Mouse (Mus musculus) heart, adult 2 months (tissue): ENCODE results near the gene March11. TPM values are rescaled to one million over a fixed set of nuclear protein-coding genes. Genes with fewer than 3 reads are reported as not detected.
A peak's percentile ranks its signal among the peaks of the same experiment; 100 is the strongest.

Source experiments
- DNase-seq, 2 experiments: peaks; one replicate each; pipeline ENCODE4 v3.0.0; 2021
- H3K27ac ChIP-seq: fragments of 200-600 bp; 2 replicates; pipeline ENCODE4 v1.8.1; 2022
- H3K27me3 ChIP-seq: fragments of 200-500 bp; 2 replicates; pipeline ENCODE4 v1.6.1; 2012; ENCODE audit warnings: mild to moderate bottlenecking, low read length, inconsistent platforms, mixed read lengths; ENCODE audit not compliant: control insufficient read depth, insufficient read depth
- H3K36me3 ChIP-seq: fragments of 200-500 bp; 2 replicates; pipeline ENCODE4 v1.6.1; 2012; ENCODE audit warnings: low read length, inconsistent platforms; ENCODE audit not compliant: control insufficient read depth, insufficient read depth
- H3K4me1 ChIP-seq: fragments of 200-500 bp; 2 replicates; pipeline ENCODE4 v1.6.1; 2011; ENCODE audit warnings: low read length; ENCODE audit not compliant: control insufficient read depth, insufficient read depth
- H3K4me3 ChIP-seq: fragments of 200-600 bp; 2 replicates; pipeline ENCODE4 v1.8.1; 2022
- H3K79me2 ChIP-seq: fragments of 200-500 bp; replicated peaks from 2 replicates; pipeline ENCODE4 v1.6.1; 2012; ENCODE audit warnings: mild to moderate bottlenecking, inconsistent platforms, low read length, moderate library complexity, mixed read lengths; ENCODE audit not compliant: control insufficient read depth, insufficient read depth
- H3K9ac ChIP-seq: fragments of 200-500 bp; 2 replicates; pipeline ENCODE4 v1.6.1; 2012; ENCODE audit warnings: low read depth, mild to moderate bottlenecking, control low read depth, inconsistent platforms, low read length, mixed read lengths
- CTCF ChIP-seq: fragments of 200-600 bp; IDR thresholded peaks from 2 replicates; pipeline ENCODE4 v1.8.1; 2022; ENCODE audit warnings: antibody characterized with exemption, mild to moderate bottlenecking, moderate library complexity
- EP300 ChIP-seq: fragments of 200-500 bp; IDR thresholded peaks from 2 replicates; pipeline ENCODE4 v1.6.1; 2011; ENCODE audit warnings: low read depth, low read length, control low read depth; ENCODE audit not compliant: insufficient read depth
- POLR2A ChIP-seq: fragments of 200-500 bp; IDR thresholded peaks from 2 replicates; pipeline ENCODE4 v1.6.1; 2011; ENCODE audit warnings: mild to moderate bottlenecking, low read depth, low read length, control low read depth; ENCODE audit not compliant: insufficient read depth
- WGBS: fragments of 180-500 bp; shearing (Covaris S2); methylation state at CpG from one replicate; pipeline ENCODE4 v1.1.7; 2018; 5-methylcytosine and 5-hydroxymethylcytosine counted together
- intact Hi-C: fragments of 180-260 bp; cut with DNase I; formaldehyde crosslinking; loops from one replicate; pipeline ENCODE4 v1.15.1; 2025
- polyA plus RNA-seq: library from polyadenylated mRNA; depleted of rRNA; stranded (reverse); fragments of >200 nt; gene quantifications from 2 replicates; pipeline ENCODE4 v1.2.3, GENCODE M21; 2012
- total RNA-seq, 2 experiments: library from RNA; stranded (reverse); gene quantifications; 2 replicates each; pipeline ENCODE4 v1.2.3; 2021

Gene March11
- total and polyA plus RNA-seq, 3 experiments = 0.18 to 0.74 (median 0.25) TPM

- WGBS = 78% methylated on average over 6 of the region's 6 CpGs
- Histone ChIP-seq H3K27me3 (no peaks in the 10 kb centered on the region), H3K4me1 (no peaks in the 10 kb centered on the region), H3K79me2 (no peaks in the 10 kb centered on the region), H3K9ac (no peak overlapping the region), H3K27ac (no peak overlapping the region), H3K4me3 (no peak overlapping the region), H3K36me3 (no peaks in the 10 kb centered on the region)
- DNase-seq = no peak
- TF ChIP-seq CTCF = no peak
- TF ChIP-seq EP300 = no peak
- no peak for TF ChIP-seq POLR2A
- intact Hi-C loops = no loop called here
Measured at GRCm38 (mm10) chr15:26340966-26341365, 32.1 kb downstream of the March11 start.

GRCm38 (mm10) chr15:26344329-26344728 is 35.5 kb downstream of the March11 start:
- H3K36me3 ChIP-seq = no peaks in the 10 kb centered on the region
- DNase-seq = no peak
- no peaks in the 10 kb centered on the region for H3K27me3 ChIP-seq
- intact Hi-C loops = no loop called here
- 86% methylated on average over 5 of the region's 5 CpGs for WGBS
- no peak overlapping the region for H3K4me3 ChIP-seq
- TF ChIP-seq POLR2A (no peak), CTCF (no peak), EP300 (no peak)
- H3K27ac ChIP-seq = no peak overlapping the region
- H3K9ac ChIP-seq = no peak overlapping the region
- H3K4me1 ChIP-seq = no peaks in the 10 kb centered on the region
- H3K79me2 ChIP-seq = no peaks in the 10 kb centered on the region

- intact Hi-C loops = no loop called here
- Histone ChIP-seq H3K79me2 (no peaks in the 10 kb centered on the region), H3K36me3 (no peaks in the 10 kb centered on the region), H3K9ac (no peak overlapping the region), H3K4me1 (no peaks in the 10 kb centered on the region), H3K27ac (no peak overlapping the region), H3K27me3 (no peaks in the 10 kb centered on the region), H3K4me3 (no peak overlapping the region)
- no peak for DNase-seq
- no peak for TF ChIP-seq EP300
- no peak for TF ChIP-seq POLR2A
- TF ChIP-seq CTCF = no peak
Measured at GRCm38 (mm10) chr15:26353656-26354055, 44.8 kb downstream of the March11 start.

- Histone ChIP-seq H3K36me3 (no peaks in the 10 kb centered on the region), H3K4me3 (no peak overlapping the region), H3K79me2 (no peaks in the 10 kb centered on the region), H3K27ac (no peak overlapping the region), H3K9ac (no peak overlapping the region), H3K4me1 (no peaks in the 10 kb centered on the region), H3K27me3 (no peaks in the 10 kb centered on the region)
- 24% methylated on average over 7 of the region's 7 CpGs for WGBS
- TF ChIP-seq EP300 (no peak), POLR2A (no peak), CTCF (no peak)
- peak in 1 of 2 experiments; percentile 7 for DNase-seq
- intact Hi-C loops = no loop called here
Measured at GRCm38 (mm10) chr15:26365344-26365743, 56.5 kb downstream of the March11 start.

- no peaks in the 10 kb centered on the region for H3K36me3 ChIP-seq
- WGBS = 66% methylated on average over 5 of the region's 5 CpGs
- no peaks in the 10 kb centered on the region for H3K27me3 ChIP-seq
- H3K9ac ChIP-seq = no peak overlapping the region
- no peaks in the 10 kb centered on the region for H3K4me1 ChIP-seq
- TF ChIP-seq EP300 (no peak), CTCF (no peak), POLR2A (no peak)
- DNase-seq = no peak
- H3K27ac ChIP-seq = no peak overlapping the region
- intact Hi-C loops = no loop called here
- H3K4me3 ChIP-seq = no peak overlapping the region
- no peaks in the 10 kb centered on the region for H3K79me2 ChIP-seq
Measured at GRCm38 (mm10) chr15:26366511-26366910, 57.7 kb downstream of the March11 start.

- intact Hi-C loops = no loop called here
- TF ChIP-seq POLR2A (no peak), CTCF (no peak), EP300 (no peak)
- WGBS = 82% methylated on average over 5 of the region's 5 CpGs
- H3K27ac ChIP-seq = no peak overlapping the region
- no peaks in the 10 kb centered on the region for H3K36me3 ChIP-seq
- H3K79me2 ChIP-seq = no peaks in the 10 kb centered on the region
- no peak for DNase-seq
- H3K4me3 ChIP-seq = no peak overlapping the region
- no peaks in the 10 kb centered on the region for H3K27me3 ChIP-seq
- no peak overlapping the region for H3K9ac ChIP-seq
- no peaks in the 10 kb centered on the region for H3K4me1 ChIP-seq
Measured at GRCm38 (mm10) chr15:26373759-26374158, 64.9 kb downstream of the March11 start.
